In the genomic region with DNA sequence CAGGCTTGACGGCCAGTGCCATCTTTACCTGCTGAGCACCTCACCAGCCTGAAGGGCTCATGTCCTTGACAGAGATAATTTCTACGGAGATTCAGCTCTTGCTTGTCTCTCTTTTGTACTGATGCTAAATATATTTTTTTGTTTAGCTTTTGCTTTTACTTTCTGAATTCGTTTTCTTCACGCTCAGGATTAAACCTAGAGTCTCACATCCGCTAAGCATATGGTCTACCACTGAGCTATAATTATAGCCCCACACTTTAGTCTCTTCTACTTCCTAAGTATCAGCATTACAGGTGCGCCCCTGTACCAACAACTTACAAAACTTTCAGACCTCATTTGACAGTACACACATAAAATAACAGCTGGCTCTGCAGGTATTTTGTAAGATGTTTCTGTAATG, we compare ENCODE assay signal across 31 mouse cellular contexts. TPM values are rescaled to one million over a fixed set of nuclear protein-coding genes. Genes with fewer than 3 reads are reported as not detected.
A peak's percentile ranks its signal among the peaks of the same experiment; 100 is the strongest.
DNase-seq lines count a peak whose midpoint lies in the region.
"Had no signal": no experiment of that assay in that cellular context is flagged by ENCODE, and none has a peak within 500 bp of the region (broad histone marks: within the 10 kb centered on the region; RNA-seq: fewer than 3 reads in every experiment).

No protein-coding gene starts in this region.

- H3K27me3 ChIP-seq in splenic B cell, adult 2 months (ENCODE audit: control insufficient read depth, insufficient read depth, low read length, poor library complexity, severe bottlenecking): no peaks in the 10 kb centered on the region
- no peaks in the 10 kb centered on the region for H3K27me3 ChIP-seq in limb, embryonic 10.5 days (ENCODE audit: low read depth, poor library complexity, severe bottlenecking)
- H3K27me3 ChIP-seq: CH12.LX; embryonic facial prominence, embryonic 13.5 days; forebrain, embryonic 12.5 days; forebrain, embryonic 15.5 days; heart, embryonic 12.5 days; heart, embryonic 15.5 days; hindbrain, embryonic 13.5 days; Patski had no signal

- 0 out of 2 replicates have a peak, but pooled peaks cover 2% of the 10 kb centered on the region for H3K36me3 ChIP-seq in splenic B cell, adult 2 months (ENCODE audit: control insufficient read depth, insufficient read depth, low read length, poor library complexity, severe bottlenecking)
- peaks cover 57% of the 10 kb centered on the region for H3K36me3 ChIP-seq in limb, embryonic 10.5 days

- H3K9me3 ChIP-seq in limb, embryonic 10.5 days (replicated peaks): no peaks in the 10 kb centered on the region
- H3K9me3 ChIP-seq: embryonic facial prominence, embryonic 10.5 days; embryonic facial prominence, embryonic 13.5 days; forebrain, embryonic 12.5 days; forebrain, embryonic 15.5 days; G1E; heart, embryonic 12.5 days; heart, embryonic 15.5 days; hindbrain, embryonic 10.5 days; hindbrain, embryonic 13.5 days had no signal

- H3K27ac ChIP-seq in limb, embryonic 10.5 days: no peak overlapping the region
- H3K27ac ChIP-seq: embryonic facial prominence, embryonic 10.5 days; embryonic facial prominence, embryonic 13.5 days; forebrain, embryonic 12.5 days; forebrain, embryonic 15.5 days; heart, embryonic 15.5 days; hindbrain, embryonic 10.5 days; hindbrain, embryonic 13.5 days had no signal

- DNase-seq in heart, adult 11 months: peak; percentile 61
- DNase-seq in heart, adult 8-10 months (ENCODE audit: low spot score): no peak
- peak; percentile 13 for DNase-seq in CD4-positive, CD25-positive, alpha-beta regulatory T cell, adult 2 months (ENCODE audit: low read depth, low spot score)
- peak; percentile 15 for DNase-seq in brain, adult 2 months (ENCODE audit: low read depth, low spot score)
- DNase-seq in splenic B cell, adult 2 months (ENCODE audit: low read depth, low spot score): peak; percentile 36
- DNase-seq in gastrocnemius, postnatal 10 days: no peak
- no peak for DNase-seq in layer of hippocampus, postnatal 10 days (ENCODE audit: low spot score in 2 of 2)
- DNase-seq in limb, embryonic 10.5 days (ENCODE audit: low spot score): no peak
- DNase-seq: adrenal gland, adult 2 months; adrenal gland, postnatal 14 days; cerebellum, adult 11-12 months; cerebellum, adult 8-10 months; cerebellum, postnatal 10 days; cerebellum, postnatal 36 days; embryo, embryonic 11 days; gastrocnemius, postnatal 36 days; heart, postnatal 10 days; heart, postnatal 36 days had no signal

- no peaks in the 10 kb centered on the region for H3K4me1 ChIP-seq in limb, embryonic 10.5 days
- H3K4me1 ChIP-seq: embryonic facial prominence, embryonic 10.5 days; embryonic facial prominence, embryonic 13.5 days; forebrain, embryonic 12.5 days; forebrain, embryonic 15.5 days; heart, embryonic 12.5 days; heart, embryonic 15.5 days; hindbrain, embryonic 10.5 days; hindbrain, embryonic 13.5 days had no signal

- no peak overlapping the region for H3K4me3 ChIP-seq in limb, embryonic 10.5 days
- H3K4me3 ChIP-seq: embryonic facial prominence, embryonic 10.5 days; embryonic facial prominence, embryonic 13.5 days; erythroblast, embryonic 14.5 days; forebrain, embryonic 12.5 days; forebrain, embryonic 15.5 days; heart, embryonic 12.5 days; heart, embryonic 15.5 days; hindbrain, embryonic 10.5 days; hindbrain, embryonic 13.5 days had no signal

- WGBS in limb, embryonic 10.5 days: 94% methylated on average over 6 of the region's 6 CpGs

RNA-seq across cellular contexts. Expression of gene Kras, which starts 14.7 kb away (rescaled TPM):
- total RNA-seq in heart, adult 8-10 months (2022): 10 to 100 TPM; 25.1 to 35.9 (median 30.6) TPM
- total RNA-seq in gastrocnemius, postnatal 10 days (2021): 10 to 100 TPM; 24.1 to 27.6 TPM
- 10 to 100 TPM; 85.5 to 94.1 TPM for total RNA-seq in layer of hippocampus, postnatal 10 days (2021)
- 78.5 and 80.8 TPM in 2 replicates for polyA plus RNA-seq in limb, embryonic 10.5 days (2016; fragmentation: Nextera tagmentation; extraction: Ambion mirVana)

RNA-seq across cellular contexts. Expression of gene Etfrf1, which starts 24.4 kb away (rescaled TPM):
- total RNA-seq in heart, adult 8-10 months (2022): 100 to 1,000 TPM; 102 to 139 (median 118) TPM
- total RNA-seq in gastrocnemius, postnatal 10 days (2021): 10 to 100 TPM; 58.8 to 64.4 TPM
- total RNA-seq in layer of hippocampus, postnatal 10 days (2021): 10 to 100 TPM; 20.3 to 22.6 TPM
- polyA plus RNA-seq in limb, embryonic 10.5 days (2016; fragmentation: Nextera tagmentation; extraction: Ambion mirVana): 25.0 and 30.8 TPM in 2 replicates

RNA-seq across cellular contexts. Expression of gene Casc1, which starts 24.6 kb away (rescaled TPM):
- total RNA-seq in heart, adult 8-10 months (2022): 1 to 10 TPM; 1.0 to 1.8 (median 1.6) TPM
- total RNA-seq in gastrocnemius, postnatal 10 days (2021): under 1 TPM; 0.19 to 0.29 TPM
- total RNA-seq in layer of hippocampus, postnatal 10 days (2021): 1 to 10 TPM; 1.4 to 2.2 TPM
- polyA plus RNA-seq in limb, embryonic 10.5 days (2016; fragmentation: Nextera tagmentation; extraction: Ambion mirVana): 0.18 and 0.31 TPM in 2 replicates
- total RNA-seq: granulocyte monocyte progenitor cell, adult 5-6 weeks had no signal
- polyA plus RNA-seq: erythroblast, embryonic 14.5 days; G1E had no signal

Comparison
In these comparisons a context has a peak if more than half of its experiments do, and no peak if none do; other contexts are left out.
1. DNase-seq: peak in heart, adult 11 months (single experiment), CD4-positive, CD25-positive, alpha-beta regulatory T cell, adult 2 months (single experiment), brain, adult 2 months (single experiment) and splenic B cell, adult 2 months (single experiment); none in heart, adult 8-10 months (single experiment), gastrocnemius, postnatal 10 days (single experiment), layer of hippocampus, postnatal 10 days (0 of 2) and limb, embryonic 10.5 days (single experiment).